Mouse (Mus musculus): ENCODE measurements around the gene Ptpru. TPM values are rescaled to one million over a fixed set of nuclear protein-coding genes. Genes with fewer than 3 reads are reported as not detected.

Ptpru gene
- polyA plus RNA-seq, 1 experiment = 5.4 TPM

GRCm38 (mm10) chr4:131854950-131855349, 16.9 kb upstream of the Ptpru start:
- TF ChIP-seq POLR2A (IDR thresholded peaks at IDR 0.05; ENCODE audit: low read depth, low read length) (no peak), CTCF (IDR thresholded peaks at IDR 0.05; ENCODE audit: extremely low read depth, insufficient read length, insufficient replicate concordance, low read depth, low read length) (no peak)
- H3K4me1 ChIP-seq (ENCODE audit: control insufficient read depth, insufficient read depth, insufficient read length, low read length) = peaks cover 1% of the 10 kb centered on the region
- H3K4me3 ChIP-seq (ENCODE audit: low read depth, low read length) = no peak overlapping the region
- 74% methylated on average over 5 of the region's 5 CpGs for WGBS
- no peak overlapping the region for H3K27ac ChIP-seq (ENCODE audit: insufficient read depth, low read depth, low read length)
- H3K36me3 ChIP-seq (ENCODE audit: control insufficient read depth, insufficient read depth, low read length) = peaks cover 3% of the 10 kb centered on the region
- no peaks in the 10 kb centered on the region for H3K27me3 ChIP-seq (ENCODE audit: control insufficient read depth, insufficient read depth, low read length)

- no peak overlapping the region for H3K4me3 ChIP-seq (ENCODE audit: low read depth, low read length)
- TF ChIP-seq CTCF (IDR thresholded peaks at IDR 0.05; ENCODE audit: extremely low read depth, insufficient read length, insufficient replicate concordance, low read depth, low read length) (no peak), POLR2A (IDR thresholded peaks at IDR 0.05; ENCODE audit: low read depth, low read length) (no peak)
- WGBS = 13% methylated on average over 5 of the region's 5 CpGs
- no peaks in the 10 kb centered on the region for H3K27me3 ChIP-seq (ENCODE audit: control insufficient read depth, insufficient read depth, low read length)
- peaks cover 7% of the 10 kb centered on the region for H3K4me1 ChIP-seq (ENCODE audit: control insufficient read depth, insufficient read depth, insufficient read length, low read length)
- 0 out of 2 replicates have a peak overlapping the region, but pooled peaks have one; percentile 32 for H3K27ac ChIP-seq (ENCODE audit: insufficient read depth, low read depth, low read length)
- H3K36me3 ChIP-seq (ENCODE audit: control insufficient read depth, insufficient read depth, low read length) = peaks cover 3% of the 10 kb centered on the region; the same call in 1 of the 2 replicates
Observed at GRCm38 (mm10) chr4:131849986-131850638, 12.0 kb upstream of the Ptpru start.

GRCm38 (mm10) chr4:131848082-131848481, 10.0 kb upstream of the Ptpru start:
- Histone ChIP-seq H3K27me3 (ENCODE audit: control insufficient read depth, insufficient read depth, low read length) (no peaks in the 10 kb centered on the region), H3K4me1 (ENCODE audit: control insufficient read depth, insufficient read depth, insufficient read length, low read length) (peaks cover 12% of the 10 kb centered on the region), H3K27ac (ENCODE audit: insufficient read depth, low read depth, low read length) (no peak overlapping the region), H3K36me3 (ENCODE audit: control insufficient read depth, insufficient read depth, low read length) (0 out of 2 replicates have a peak, but pooled peaks cover 3% of the 10 kb centered on the region), H3K4me3 (ENCODE audit: low read depth, low read length) (no peak overlapping the region)
- TF ChIP-seq CTCF (IDR thresholded peaks at IDR 0.05; ENCODE audit: extremely low read depth, insufficient read length, insufficient replicate concordance, low read depth, low read length) (no peak), POLR2A (IDR thresholded peaks at IDR 0.05; ENCODE audit: low read depth, low read length) (no peak)
- 91% methylated on average over 6 of the region's 6 CpGs for WGBS

- no peak for TF ChIP-seq POLR2A (IDR thresholded peaks at IDR 0.05; ENCODE audit: low read depth, low read length)
- no peak for TF ChIP-seq CTCF (IDR thresholded peaks at IDR 0.05; ENCODE audit: extremely low read depth, insufficient read length, insufficient replicate concordance, low read depth, low read length)
- Histone ChIP-seq H3K27me3 (ENCODE audit: control insufficient read depth, insufficient read depth, low read length) (no peaks in the 10 kb centered on the region), H3K4me3 (ENCODE audit: low read depth, low read length) (no peak overlapping the region), H3K27ac (ENCODE audit: insufficient read depth, low read depth, low read length) (no peak overlapping the region), H3K36me3 (ENCODE audit: control insufficient read depth, insufficient read depth, low read length) (0 out of 2 replicates have a peak, but pooled peaks cover 3% of the 10 kb centered on the region), H3K4me1 (ENCODE audit: control insufficient read depth, insufficient read depth, insufficient read length, low read length) (peaks cover 12% of the 10 kb centered on the region)
- WGBS = 45% methylated on average over 8 of the region's 8 CpGs
Observed at GRCm38 (mm10) chr4:131845991-131846778, 8.1 kb upstream of the Ptpru start.

GRCm38 (mm10) chr4:131843290-131843743, 5.2 kb upstream of the Ptpru start, which contains the start of gene Mecr:
Gene Mecr, plus strand, starts transcription at chr4:131843470.
- H3K27ac ChIP-seq (ENCODE audit: insufficient read depth, low read depth, low read length) = no peak within 1 kb of the TSS
- under 1% methylated on average over 37 of the region's 37 CpGs for WGBS

GRCm38 (mm10) chr4:131836891-131837491, 1.1 kb downstream of the Ptpru start:
- under 1% methylated on average over 73 of the region's 76 CpGs for WGBS
- Histone ChIP-seq H3K4me3 (ENCODE audit: low read depth, low read length) (peak overlapping the region; percentile 64), H3K27me3 (ENCODE audit: control insufficient read depth, insufficient read depth, low read length) (peaks cover 24% of the 10 kb centered on the region), H3K27ac (ENCODE audit: insufficient read depth, low read depth, low read length) (no peak overlapping the region), H3K36me3 (ENCODE audit: control insufficient read depth, insufficient read depth, low read length) (no peaks in the 10 kb centered on the region), H3K4me1 (ENCODE audit: control insufficient read depth, insufficient read depth, insufficient read length, low read length) (peaks cover 13% of the 10 kb centered on the region)
- TF ChIP-seq POLR2A (IDR thresholded peaks at IDR 0.05; ENCODE audit: low read depth, low read length) (no peak), CTCF (IDR thresholded peaks at IDR 0.05; ENCODE audit: extremely low read depth, insufficient read length, insufficient replicate concordance, low read depth, low read length) (no peak)

More at GRCm38 (mm10) chr4:131843290-131843743, 5.2 kb upstream of the Ptpru start, which contains the start of gene Mecr:
- Histone ChIP-seq H3K4me1 (ENCODE audit: control insufficient read depth, insufficient read depth, insufficient read length, low read length) (peaks cover 8% of the 10 kb centered on the region), H3K27me3 (ENCODE audit: control insufficient read depth, insufficient read depth, low read length) (no peaks in the 10 kb centered on the region; the same call in 1 of the 2 replicates), H3K36me3 (ENCODE audit: control insufficient read depth, insufficient read depth, low read length) (no peaks in the 10 kb centered on the region), H3K4me3 (ENCODE audit: low read depth, low read length) (peak within 1 kb of the TSS; percentile 87)
- no peak for TF ChIP-seq CTCF (IDR thresholded peaks at IDR 0.05; ENCODE audit: extremely low read depth, insufficient read length, insufficient replicate concordance, low read depth, low read length)
- TF ChIP-seq POLR2A (IDR thresholded peaks at IDR 0.05; ENCODE audit: low read depth, low read length) = peak; percentile 51; the same call in 1 of the 2 replicates
